In the genomic region with DNA sequence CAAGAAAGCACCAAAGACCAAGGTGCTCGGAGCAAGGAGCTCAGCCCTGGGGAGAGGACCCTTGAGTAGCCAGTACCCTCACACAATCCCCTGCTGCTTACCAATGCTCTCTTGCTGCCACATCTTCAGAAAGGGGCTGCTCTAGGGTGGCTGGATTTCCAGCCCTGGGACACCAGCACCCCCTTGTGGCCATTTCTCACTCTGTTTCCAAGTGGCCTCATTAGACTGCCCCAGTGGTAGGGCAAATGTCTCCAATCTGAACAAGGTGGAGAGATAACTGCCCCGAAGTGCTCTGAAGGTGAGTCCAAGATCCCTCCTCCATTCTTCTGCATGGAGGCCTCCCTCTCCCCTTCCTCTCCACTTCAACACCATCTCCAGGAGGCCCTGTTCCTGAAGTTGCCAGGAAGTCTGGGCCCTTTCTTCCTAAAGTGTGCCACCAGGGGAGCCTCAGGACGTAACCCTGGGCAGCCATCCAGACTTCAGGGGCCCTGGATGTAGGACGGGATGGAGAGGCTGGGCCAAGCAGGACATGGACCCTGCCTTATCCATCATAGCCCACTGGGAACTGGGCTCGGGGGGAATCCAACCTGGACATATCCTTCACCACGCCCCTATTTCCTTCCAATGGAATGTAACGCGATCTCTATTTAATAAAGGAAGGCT, we compare ENCODE assay signal across 8 mouse cellular contexts. TPM values are rescaled to one million over a fixed set of nuclear protein-coding genes. Genes with fewer than 3 reads are reported as not detected.
A peak's percentile ranks its signal among the peaks of the same experiment; 100 is the strongest.
DNase-seq lines count a peak whose midpoint lies in the region; ATAC-seq and TF ChIP-seq lines count a peak whose summit lies in the region.

No protein-coding gene starts in this region.

- TF ChIP-seq CTCF in kidney, postnatal 0 days (IDR thresholded peaks at IDR 0.05; ENCODE audit: low read depth), result peak; percentile 91

- peaks cover 3% of the 10 kb centered on the region for H3K36me3 ChIP-seq in embryonic facial prominence, embryonic 11.5 days (replicated peaks; ENCODE audit: control insufficient read depth, insufficient read depth, low read depth, low read length)
- H3K36me3 ChIP-seq in kidney, postnatal 0 days (ENCODE audit: insufficient read depth, low read length), result no peaks in the 10 kb centered on the region
- H3K36me3 ChIP-seq in liver, embryonic 12.5 days, result peaks cover 87% of the 10 kb centered on the region
- H3K36me3 ChIP-seq in stomach, embryonic 15.5 days, result no peaks in the 10 kb centered on the region

- H3K27ac ChIP-seq in embryonic facial prominence, embryonic 11.5 days (replicated peaks; ENCODE audit: low read depth, low read length), result no peak overlapping the region
- H3K27ac ChIP-seq in kidney, postnatal 0 days, result no peak overlapping the region
- no peak overlapping the region for H3K27ac ChIP-seq in liver, embryonic 12.5 days
- no peak overlapping the region for H3K27ac ChIP-seq in stomach, embryonic 15.5 days

- H3K27me3 ChIP-seq in embryonic facial prominence, embryonic 11.5 days (ENCODE audit: control insufficient read depth, insufficient read depth, low read length), result no peaks in the 10 kb centered on the region
- H3K27me3 ChIP-seq in kidney, postnatal 0 days (ENCODE audit: insufficient read depth, low read length), result no peaks in the 10 kb centered on the region
- no peaks in the 10 kb centered on the region for H3K27me3 ChIP-seq in liver, embryonic 12.5 days (replicated peaks)
- H3K27me3 ChIP-seq in stomach, embryonic 15.5 days (replicated peaks), result no peaks in the 10 kb centered on the region

- ATAC-seq in embryonic facial prominence, embryonic 11.5 days (replicated peaks; ENCODE audit: insufficient number of reproducible peaks, low FRiP score, low TSS enrichment, low read depth), result peak; percentile 76
- peak; percentile 65 for ATAC-seq in kidney, postnatal 0 days (replicated peaks; ENCODE audit: low FRiP score, low read depth)
- ATAC-seq in liver, embryonic 12.5 days, result peak; percentile 62
- ATAC-seq in stomach, embryonic 15.5 days (ENCODE audit: insufficient read depth, low FRiP score, low read depth), result peak; percentile 72; the same call in 1 of the 2 replicates

- no peak overlapping the region for H3K9ac ChIP-seq in embryonic facial prominence, embryonic 11.5 days (replicated peaks; ENCODE audit: low read length)
- H3K9ac ChIP-seq in kidney, postnatal 0 days (ENCODE audit: low read depth, low read length), result no peak overlapping the region
- H3K9ac ChIP-seq in liver, embryonic 12.5 days, result no peak overlapping the region
- H3K9ac ChIP-seq in stomach, embryonic 15.5 days, result no peak overlapping the region

- no peaks in the 10 kb centered on the region for H3K9me3 ChIP-seq in embryonic facial prominence, embryonic 11.5 days (replicated peaks; ENCODE audit: control insufficient read depth, low read length)
- no peaks in the 10 kb centered on the region for H3K9me3 ChIP-seq in kidney, postnatal 0 days (replicated peaks; ENCODE audit: low read length)
- no peaks in the 10 kb centered on the region for H3K9me3 ChIP-seq in liver, embryonic 12.5 days (replicated peaks)
- no peaks in the 10 kb centered on the region for H3K9me3 ChIP-seq in stomach, embryonic 15.5 days

- 37% methylated on average over 8 of the region's 8 CpGs for WGBS in embryonic facial prominence, embryonic 11.5 days
- 55% methylated on average over 8 of the region's 8 CpGs for WGBS in kidney, postnatal 0 days
- 64% methylated on average over 8 of the region's 8 CpGs for WGBS in liver, embryonic 12.5 days (ENCODE audit: insufficient replicate concordance)
- 58% methylated on average over 8 of the region's 8 CpGs for WGBS in stomach, embryonic 15.5 days

- H3K4me3 ChIP-seq in embryonic facial prominence, embryonic 11.5 days (ENCODE audit: low read depth, low read length), result no peak overlapping the region
- no peak overlapping the region for H3K4me3 ChIP-seq in kidney, postnatal 0 days (replicated peaks; ENCODE audit: low read depth, low read length)
- H3K4me3 ChIP-seq in liver, embryonic 12.5 days, result no peak overlapping the region
- no peak overlapping the region for H3K4me3 ChIP-seq in stomach, embryonic 15.5 days (replicated peaks)

- peaks cover 4% of the 10 kb centered on the region for H3K4me1 ChIP-seq in embryonic facial prominence, embryonic 11.5 days (ENCODE audit: control insufficient read depth, insufficient read depth, low read length)
- H3K4me1 ChIP-seq in kidney, postnatal 0 days (replicated peaks; ENCODE audit: insufficient read depth, low read length), result peaks cover 7% of the 10 kb centered on the region; the same call in 1 of the 2 replicates
- H3K4me1 ChIP-seq in liver, embryonic 12.5 days, result peaks cover 37% of the 10 kb centered on the region
- H3K4me1 ChIP-seq in stomach, embryonic 15.5 days, result peaks cover 19% of the 10 kb centered on the region; the same call in 1 of the 2 replicates

- H3K4me2 ChIP-seq in embryonic facial prominence, embryonic 11.5 days (ENCODE audit: low read depth, low read length), result no peak overlapping the region
- H3K4me2 ChIP-seq in kidney, postnatal 0 days (ENCODE audit: low read length), result no peak overlapping the region
- no peak overlapping the region for H3K4me2 ChIP-seq in liver, embryonic 12.5 days
- H3K4me2 ChIP-seq in stomach, embryonic 15.5 days, result no peak overlapping the region

- peak; percentile 93 to 94 for DNase-seq in B cell, adult 2 months
- DNase-seq in adrenal gland, postnatal 25 days, result peak; percentile 86
- DNase-seq in embryonic facial prominence, embryonic 11.5 days (ENCODE audit: low spot score), result peak; percentile 89
- peak; percentile 68 to 75 for DNase-seq in heart, adult 9 months (ENCODE audit: low spot score in 2 of 2)
- DNase-seq in kidney, postnatal 0 days (ENCODE audit: low spot score), result peak; percentile 82
- DNase-seq in natural killer cell, adult 2 months (ENCODE audit: low spot score in 2 of 2), result peak; percentile 65 to 83

RNA-seq across cellular contexts. Expression of a gene that starts 6.5 kb away (rescaled TPM):
- total RNA-seq in adrenal gland, postnatal 25 days (2021), result 9.5 and 15.1 TPM in 2 replicates
- polyA plus RNA-seq in embryonic facial prominence, embryonic 11.5 days (2014; fragmentation: Nextera tagmentation; extraction: Ambion mirVana), result 3.7 TPM in 2 replicates
- polyA plus RNA-seq in kidney, postnatal 0 days (2015; fragmentation: Nextera tagmentation; extraction: Ambion mirVana), result 35.0 and 37.4 TPM in 2 replicates
- 6.9 and 10.0 TPM in 2 replicates for polyA plus RNA-seq in liver, embryonic 12.5 days (2016; fragmentation: Nextera tagmentation; extraction: Ambion mirVana)
- polyA plus RNA-seq in stomach, embryonic 15.5 days (2015; fragmentation: Nextera tagmentation; extraction: Ambion mirVana), result 17.2 and 17.6 TPM in 2 replicates

RNA-seq across cellular contexts. Expression of a gene that starts 33.4 kb away (rescaled TPM):
- 3.5 and 5.8 TPM in 2 replicates for total RNA-seq in adrenal gland, postnatal 25 days (2021)
- polyA plus RNA-seq in embryonic facial prominence, embryonic 11.5 days (2014; fragmentation: Nextera tagmentation; extraction: Ambion mirVana), result 53.8 and 56.4 TPM in 2 replicates
- polyA plus RNA-seq in kidney, postnatal 0 days (2015; fragmentation: Nextera tagmentation; extraction: Ambion mirVana), result 30.6 and 31.5 TPM in 2 replicates
- polyA plus RNA-seq in liver, embryonic 12.5 days (2016; fragmentation: Nextera tagmentation; extraction: Ambion mirVana), result 189 and 191 TPM in 2 replicates
- 29.8 and 40.7 TPM in 2 replicates for polyA plus RNA-seq in stomach, embryonic 15.5 days (2015; fragmentation: Nextera tagmentation; extraction: Ambion mirVana)

RNA-seq across cellular contexts. Expression of a gene that starts 33.5 kb away (rescaled TPM):
- 0.97 TPM in 1 of 2 replicates, not detected in the other for total RNA-seq in adrenal gland, postnatal 25 days (2021)
- 1.7 and 1.9 TPM in 2 replicates for polyA plus RNA-seq in embryonic facial prominence, embryonic 11.5 days (2014; fragmentation: Nextera tagmentation; extraction: Ambion mirVana)
- polyA plus RNA-seq in kidney, postnatal 0 days (2015; fragmentation: Nextera tagmentation; extraction: Ambion mirVana), result 1.8 and 3.3 TPM in 2 replicates
- polyA plus RNA-seq in liver, embryonic 12.5 days (2016; fragmentation: Nextera tagmentation; extraction: Ambion mirVana), result 0.17 and 0.32 TPM in 2 replicates
- polyA plus RNA-seq in stomach, embryonic 15.5 days (2015; fragmentation: Nextera tagmentation; extraction: Ambion mirVana), result 0.80 TPM in 2 replicates

RNA-seq across cellular contexts. Expression of a gene that starts 54.5 kb away (rescaled TPM):
- total RNA-seq in adrenal gland, postnatal 25 days (2021), result 2,505 and 2,798 TPM in 2 replicates
- 1,303 and 1,312 TPM in 2 replicates for polyA plus RNA-seq in embryonic facial prominence, embryonic 11.5 days (2014; fragmentation: Nextera tagmentation; extraction: Ambion mirVana)
- polyA plus RNA-seq in kidney, postnatal 0 days (2015; fragmentation: Nextera tagmentation; extraction: Ambion mirVana), result 2,883 and 2,906 TPM in 2 replicates
- 5,199 and 5,262 TPM in 2 replicates for polyA plus RNA-seq in liver, embryonic 12.5 days (2016; fragmentation: Nextera tagmentation; extraction: Ambion mirVana)
- polyA plus RNA-seq in stomach, embryonic 15.5 days (2015; fragmentation: Nextera tagmentation; extraction: Ambion mirVana), result 1,700 and 1,987 TPM in 2 replicates
